Mouse (Mus musculus): ENCODE data around the gene Phc3. TPM values are rescaled to one million over a fixed set of nuclear protein-coding genes. Genes with fewer than 3 reads are reported as not detected.
A peak's percentile ranks its signal among the peaks of the same experiment; 100 is the strongest.

Phc3 gene
- 10 to 100 TPM; 23.1 to 25.1 TPM for total RNA-seq (2021)
- long read RNA-seq, experiment 1, partial matches to known transcripts = 1 of 6 reads
- long read RNA-seq, experiment 1, other reads (novel, unspliced or antisense) = 5 of 6 reads
- long read RNA-seq, experiment 2, partial matches to known transcripts = 0 of 7 reads
- long read RNA-seq, experiment 2, other reads (novel, unspliced or antisense) = 5 of 7 reads

DNA sequence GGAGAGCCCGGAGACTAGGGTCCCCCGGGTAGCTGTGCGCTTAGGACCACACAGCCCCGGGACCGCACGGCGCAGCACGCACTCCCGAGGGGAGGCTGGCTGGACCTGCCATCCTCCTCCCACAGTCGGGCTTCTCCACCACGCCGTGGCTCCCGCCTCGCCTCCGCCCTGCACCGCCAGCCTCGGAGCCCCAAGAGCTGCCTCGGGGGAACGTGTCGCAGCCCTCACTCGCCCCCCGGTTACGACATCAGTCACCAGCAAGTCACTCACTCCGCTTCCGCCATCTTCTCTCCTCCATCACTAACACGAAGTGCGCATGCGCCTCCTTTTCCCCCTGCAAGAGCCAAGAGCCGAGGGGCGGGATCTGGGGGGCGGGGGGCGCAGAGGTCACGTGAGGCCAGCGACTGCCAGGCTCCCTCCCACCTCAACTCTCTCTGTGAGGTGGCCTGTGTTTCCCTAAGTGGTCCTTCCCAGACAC is at the start of gene Phc3:
Gene Phc3 (minus strand): TSS at position 312 of the 478 bp plus-strand sequence.
- peak; percentile 90 to 92 for DNase-seq (ENCODE audit: low spot score in 2 of 2)

DNA sequence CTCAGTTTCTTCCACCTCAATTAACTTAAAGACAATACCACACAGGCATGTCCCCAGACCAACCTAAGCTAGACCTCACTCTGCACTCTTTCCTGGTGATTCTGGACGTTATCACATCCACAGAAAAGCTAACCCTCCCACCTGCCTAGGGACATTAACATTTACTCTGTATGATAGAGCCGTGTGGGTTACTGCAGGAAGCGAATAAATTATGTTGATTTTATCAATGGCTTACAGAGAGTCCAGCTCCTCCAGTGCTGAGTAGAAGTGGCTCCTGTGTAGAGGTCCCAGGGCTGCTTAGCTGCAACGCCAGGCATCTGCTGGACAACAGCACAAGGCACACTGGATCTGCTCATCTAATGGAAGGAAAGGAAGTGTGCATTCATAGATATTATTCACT is 48.4 kb upstream of the Phc3 start:
- no peak for DNase-seq (ENCODE audit: low spot score in 2 of 2)

DNA sequence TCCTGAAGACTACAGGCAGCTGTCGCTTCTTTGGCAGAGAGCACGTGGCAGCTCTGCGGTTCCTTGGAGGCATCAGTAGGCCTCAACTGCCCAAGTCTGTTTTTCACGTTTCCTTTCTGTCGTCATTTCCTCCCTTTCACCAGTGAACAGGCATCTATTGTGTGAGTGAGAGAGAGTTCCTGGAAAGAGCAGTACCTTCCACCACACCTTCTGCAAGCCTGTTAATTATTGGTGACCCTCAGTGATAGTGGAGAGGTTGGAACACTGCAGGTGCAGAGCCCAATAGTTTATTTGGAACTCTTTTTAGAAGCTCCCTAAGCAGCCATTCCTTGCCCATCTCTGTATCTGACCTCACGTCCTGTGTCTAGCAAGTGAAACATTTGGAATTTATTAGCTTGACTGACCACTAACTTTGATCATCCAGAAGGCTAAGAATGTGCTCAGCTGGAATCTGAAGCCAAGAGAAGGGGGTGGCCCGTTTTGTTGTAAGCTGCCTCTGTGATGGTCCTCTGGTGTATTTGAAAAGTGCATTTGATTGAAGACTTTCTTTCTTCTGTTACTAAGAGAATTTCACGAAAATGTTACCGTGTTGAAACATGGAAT is 47.5 kb upstream of the Phc3 start:
- DNase-seq (ENCODE audit: low spot score in 2 of 2) = no peak

DNA sequence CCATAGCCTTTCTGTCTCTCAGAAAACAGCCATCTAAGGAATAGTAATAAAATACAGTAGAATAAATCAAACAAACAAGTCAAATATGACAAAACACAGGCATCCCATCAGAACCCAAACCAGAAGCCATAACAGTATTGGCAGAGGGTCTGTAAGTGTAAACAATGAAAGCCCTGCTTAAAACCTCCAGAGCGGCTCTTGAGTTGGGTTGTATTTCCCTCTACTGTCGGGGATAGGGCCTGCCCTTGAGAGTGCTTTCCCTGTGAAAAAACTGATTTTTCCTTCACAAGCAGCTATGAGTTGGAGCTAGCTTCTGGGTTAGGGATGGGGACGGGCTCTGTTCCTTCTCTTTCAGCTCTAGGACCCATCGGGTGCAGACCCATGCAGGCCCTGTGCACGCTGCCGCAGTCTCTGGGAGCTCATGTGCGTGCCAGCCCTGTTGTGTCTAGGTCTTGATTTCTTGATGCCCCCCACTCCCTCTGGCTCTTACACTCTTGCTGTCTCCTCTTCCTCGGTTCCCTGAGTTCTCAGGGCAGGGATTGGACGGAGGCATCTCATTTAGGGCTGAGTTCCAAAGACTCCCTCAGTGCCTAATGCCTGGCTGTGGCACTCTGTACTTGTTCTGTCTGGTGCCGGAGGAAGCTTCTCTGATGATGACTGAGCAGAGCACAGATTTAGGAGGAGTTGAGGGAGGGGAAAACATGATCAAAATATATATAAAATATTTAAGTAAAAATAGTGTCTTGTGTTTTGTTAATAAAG is 46.6 kb upstream of the Phc3 start:
- no peak for DNase-seq (ENCODE audit: low spot score in 2 of 2)

GRCm38 (mm10) chr3:31014374-31014773 is 45.2 kb upstream of the Phc3 start:
- no peak for DNase-seq (ENCODE audit: low spot score in 2 of 2)

- DNase-seq (ENCODE audit: low spot score in 2 of 2) = no peak
These were observed 35.4 kb upstream of the Phc3 start for GRCm38 (mm10) chr3:31004320-31005209.

DNA sequence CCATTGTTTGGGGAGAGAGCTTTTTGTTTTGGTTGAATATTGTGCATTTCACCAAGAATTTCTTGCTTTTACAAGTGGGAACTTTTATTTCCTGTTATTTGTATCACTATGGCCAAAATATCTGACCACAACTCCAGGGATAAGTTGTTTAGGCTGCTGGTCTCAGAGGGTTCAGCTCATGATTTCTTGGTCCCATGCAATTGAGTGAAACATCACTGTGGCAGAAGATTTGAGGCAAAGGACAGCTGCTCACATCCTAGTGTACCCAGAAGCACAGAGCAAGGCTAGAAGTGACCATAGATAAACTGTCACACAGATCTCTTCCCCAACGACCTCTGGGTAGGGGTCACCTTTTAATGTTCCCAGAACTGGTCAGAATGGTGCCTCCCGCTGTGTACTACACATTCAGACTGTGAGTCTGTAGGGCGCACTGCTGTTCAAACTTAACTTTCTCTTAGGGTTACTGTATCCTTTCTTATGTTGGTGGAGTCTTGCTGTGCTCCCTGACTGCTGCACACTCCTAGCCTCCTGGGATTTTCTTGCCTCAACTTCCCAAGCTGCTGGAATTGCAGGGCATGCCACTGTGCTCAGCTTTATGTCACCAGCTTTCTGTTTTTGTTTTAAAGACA is 31.9 kb upstream of the Phc3 start:
- DNase-seq (ENCODE audit: low spot score in 2 of 2) = no peak

GRCm38 (mm10) chr3:31000018-31000407 is 30.8 kb upstream of the Phc3 start:
- no peak for DNase-seq (ENCODE audit: low spot score in 2 of 2)

DNA sequence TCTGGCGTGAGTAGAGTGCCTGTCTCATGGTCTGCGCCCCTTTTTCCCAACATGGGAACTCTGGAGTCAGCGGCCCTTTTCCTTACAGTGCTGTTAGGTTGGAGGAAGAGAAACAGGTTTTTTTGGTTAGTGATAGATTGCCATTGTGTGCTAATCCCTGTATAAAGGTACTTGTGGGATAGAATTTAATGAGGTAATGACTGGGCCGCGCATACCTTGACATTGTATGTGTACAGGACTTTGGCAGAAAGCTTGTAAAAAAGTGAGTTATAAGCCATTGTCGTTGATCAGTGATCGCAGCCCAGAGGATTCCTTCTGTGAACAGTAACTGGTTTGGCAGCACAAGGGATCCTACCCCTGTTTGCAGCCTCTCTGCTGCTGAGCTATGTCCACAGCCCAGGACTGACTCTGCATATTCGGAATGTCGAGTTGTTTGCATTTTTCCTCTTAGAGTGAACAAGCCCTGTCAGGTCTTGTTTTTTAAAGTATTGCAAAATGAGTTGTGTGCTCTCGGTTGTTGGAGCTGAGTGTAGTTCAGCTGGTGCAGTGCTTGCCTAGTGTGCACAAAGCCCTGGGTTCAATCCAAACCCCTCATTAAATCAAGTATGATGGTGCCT is 30.3 kb upstream of the Phc3 start:
- DNase-seq (ENCODE audit: low spot score in 2 of 2) = peak in 1 of 2 experiments; percentile 30

- DNase-seq (ENCODE audit: low spot score in 2 of 2) = no peak
These were observed 27.4 kb upstream of the Phc3 start for GRCm38 (mm10) chr3:30996688-30997014.

- no peak for DNase-seq (ENCODE audit: low spot score in 2 of 2)
These were observed 26.9 kb upstream of the Phc3 start for GRCm38 (mm10) chr3:30995899-30996687.

- peak; percentile 92 to 95 for DNase-seq (ENCODE audit: low spot score in 2 of 2)
These were observed 26.2 kb upstream of the Phc3 start, which contains the start of gene Prkci for GRCm38 (mm10) chr3:30995283-30995898. Prkci (plus strand) TSS chr3:30995747.

DNA sequence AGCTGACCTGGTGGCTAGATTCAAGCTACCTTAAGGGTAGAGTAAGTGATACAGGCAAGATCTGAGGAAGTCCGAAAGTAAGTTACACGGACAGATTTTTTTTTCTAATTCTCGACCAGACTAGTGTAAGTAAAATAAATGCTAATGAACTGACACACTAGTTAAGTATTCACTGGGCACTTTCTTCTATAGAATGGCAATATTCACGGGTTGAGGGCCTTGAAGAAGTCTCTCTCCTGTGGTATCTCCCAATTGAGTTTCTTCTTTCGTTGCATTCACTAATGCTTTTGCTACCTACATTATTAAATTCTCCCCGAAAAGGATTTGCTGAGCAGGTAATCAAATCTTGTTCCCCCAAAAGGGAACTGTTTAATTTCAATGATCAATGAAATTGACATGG is 25.6 kb upstream of the Phc3 start:
- no peak for DNase-seq (ENCODE audit: low spot score in 2 of 2)

GRCm38 (mm10) chr3:30993066-30993573 is 23.9 kb upstream of the Phc3 start:
- DNase-seq (ENCODE audit: low spot score in 2 of 2) = no peak

DNA sequence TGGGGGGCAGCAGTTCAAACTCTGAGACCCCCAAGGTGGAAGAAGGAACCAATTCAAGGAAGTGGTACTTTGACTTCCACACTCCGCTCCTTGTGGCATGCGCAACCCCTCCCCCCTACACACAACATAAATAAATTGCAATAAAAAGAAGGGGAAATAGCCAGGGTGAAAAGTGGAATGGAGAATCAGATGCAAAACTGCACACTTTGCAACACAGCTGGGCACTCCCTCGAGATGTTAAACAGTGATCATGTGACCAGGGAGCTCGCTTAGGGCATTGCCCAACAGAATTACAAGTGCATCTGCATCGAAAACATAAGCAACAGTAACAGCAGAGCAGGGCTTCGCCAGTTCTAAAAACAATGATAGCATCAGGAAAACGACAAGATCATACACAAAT is 22.9 kb upstream of the Phc3 start:
- no peak for DNase-seq (ENCODE audit: low spot score in 2 of 2)

- no peak for DNase-seq (ENCODE audit: low spot score in 2 of 2)
These were observed 18.4 kb upstream of the Phc3 start for GRCm38 (mm10) chr3:30987396-30988318.

DNA sequence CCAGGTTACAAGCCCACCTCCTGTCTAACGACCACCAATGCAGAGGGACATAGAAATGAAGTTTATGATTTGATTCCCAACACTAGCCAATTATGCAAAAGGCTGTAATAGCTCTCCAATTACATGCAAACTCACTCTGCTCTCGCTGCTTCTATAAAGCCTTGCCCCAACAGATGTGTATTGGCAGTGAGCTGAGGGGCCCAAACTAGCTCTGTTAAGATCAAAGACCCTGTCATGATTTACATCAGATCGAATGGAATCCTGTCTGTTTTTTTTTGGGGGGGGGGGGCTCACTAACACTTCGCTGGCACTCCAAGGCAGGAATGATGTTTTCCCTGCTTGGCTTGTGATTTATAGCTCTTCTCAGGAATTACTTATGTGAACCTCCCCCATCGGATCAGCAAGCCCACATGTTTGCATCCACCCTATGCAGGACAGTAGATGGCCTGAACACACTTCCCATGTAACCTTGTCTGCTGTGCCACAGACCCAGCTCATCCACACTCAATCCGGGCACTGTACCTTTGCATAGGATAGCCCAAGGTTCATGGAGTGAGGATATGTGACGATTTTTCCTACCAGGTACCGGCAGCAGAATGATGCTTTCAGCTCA is 13.8 kb upstream of the Phc3 start:
- DNase-seq (ENCODE audit: low spot score in 2 of 2) = no peak
